Mouse (Mus musculus): Measurements from ENCODE around the gene Scgn. TPM values are rescaled to one million over a fixed set of nuclear protein-coding genes. Genes with fewer than 3 reads are reported as not detected.
A peak's percentile ranks its signal among the peaks of the same experiment; 100 is the strongest.

Scgn gene
- polyA plus RNA-seq, 1 experiment = 1.3 TPM

- no peak for DNase-seq (ENCODE audit: low read depth)
- no peak for TF ChIP-seq CTCF (IDR thresholded peaks at IDR 0.05; ENCODE audit: borderline replicate concordance, extremely low read depth, insufficient read depth, insufficient read length)
- TF ChIP-seq POLR2A (IDR thresholded peaks at IDR 0.05; ENCODE audit: borderline replicate concordance, extremely low read depth, insufficient read depth, insufficient read length, poor library complexity, severe bottlenecking) = no peak
These were observed 56.8 kb downstream of the Scgn start, which contains the start of gene Hist1h2aa for GRCm38 (mm10) chr13:23934211-23934520. Hist1h2aa (plus strand) TSS chr13:23934462.

- TF ChIP-seq POLR2A (IDR thresholded peaks at IDR 0.05; ENCODE audit: borderline replicate concordance, extremely low read depth, insufficient read depth, insufficient read length, poor library complexity, severe bottlenecking) (no peak), CTCF (IDR thresholded peaks at IDR 0.05; ENCODE audit: borderline replicate concordance, extremely low read depth, insufficient read depth, insufficient read length) (no peak)
- no peak for DNase-seq (ENCODE audit: low read depth)
These were observed 57.4 kb downstream of the Scgn start, which contains the start of gene Hist1h2ba for GRCm38 (mm10) chr13:23933421-23934210. Hist1h2ba (minus strand) TSS chr13:23934156.

GRCm38 (mm10) chr13:23930904-23931303 lies 60.1 kb downstream of the Scgn start:
- DNase-seq (ENCODE audit: low read depth) = no peak
- TF ChIP-seq POLR2A (IDR thresholded peaks at IDR 0.05; ENCODE audit: borderline replicate concordance, extremely low read depth, insufficient read depth, insufficient read length, poor library complexity, severe bottlenecking) (no peak), CTCF (IDR thresholded peaks at IDR 0.05; ENCODE audit: borderline replicate concordance, extremely low read depth, insufficient read depth, insufficient read length) (no peak)

- no peak for TF ChIP-seq POLR2A (IDR thresholded peaks at IDR 0.05; ENCODE audit: borderline replicate concordance, extremely low read depth, insufficient read depth, insufficient read length, poor library complexity, severe bottlenecking)
- no peak for TF ChIP-seq CTCF (IDR thresholded peaks at IDR 0.05; ENCODE audit: borderline replicate concordance, extremely low read depth, insufficient read depth, insufficient read length)
- no peak for DNase-seq (ENCODE audit: low read depth)
These were observed 60.6 kb downstream of the Scgn start for GRCm38 (mm10) chr13:23930461-23930860.

- DNase-seq (ENCODE audit: low read depth) = no peak
- TF ChIP-seq POLR2A (IDR thresholded peaks at IDR 0.05; ENCODE audit: borderline replicate concordance, extremely low read depth, insufficient read depth, insufficient read length, poor library complexity, severe bottlenecking) = no peak
- no peak for TF ChIP-seq CTCF (IDR thresholded peaks at IDR 0.05; ENCODE audit: borderline replicate concordance, extremely low read depth, insufficient read depth, insufficient read length)
These were observed 62.4 kb downstream of the Scgn start for GRCm38 (mm10) chr13:23928637-23929036.

- peak; percentile 42 for DNase-seq (ENCODE audit: low read depth)
- TF ChIP-seq POLR2A (IDR thresholded peaks at IDR 0.05; ENCODE audit: borderline replicate concordance, extremely low read depth, insufficient read depth, insufficient read length, poor library complexity, severe bottlenecking) (no peak), CTCF (IDR thresholded peaks at IDR 0.05; ENCODE audit: borderline replicate concordance, extremely low read depth, insufficient read depth, insufficient read length) (no peak)
These were observed 65.2 kb downstream of the Scgn start for GRCm38 (mm10) chr13:23925792-23926191.

- no peak for DNase-seq (ENCODE audit: low read depth)
- TF ChIP-seq POLR2A (IDR thresholded peaks at IDR 0.05; ENCODE audit: borderline replicate concordance, extremely low read depth, insufficient read depth, insufficient read length, poor library complexity, severe bottlenecking) (no peak), CTCF (IDR thresholded peaks at IDR 0.05; ENCODE audit: borderline replicate concordance, extremely low read depth, insufficient read depth, insufficient read length) (no peak)
These were observed 73.3 kb downstream of the Scgn start for GRCm38 (mm10) chr13:23917674-23918073.

GRCm38 (mm10) chr13:23916132-23916531 lies 74.9 kb downstream of the Scgn start:
- no peak for TF ChIP-seq POLR2A (IDR thresholded peaks at IDR 0.05; ENCODE audit: borderline replicate concordance, extremely low read depth, insufficient read depth, insufficient read length, poor library complexity, severe bottlenecking)
- TF ChIP-seq CTCF (IDR thresholded peaks at IDR 0.05; ENCODE audit: borderline replicate concordance, extremely low read depth, insufficient read depth, insufficient read length) = no peak
- DNase-seq (ENCODE audit: low read depth) = no peak

- no peak for DNase-seq (ENCODE audit: low read depth)
- TF ChIP-seq POLR2A (IDR thresholded peaks at IDR 0.05; ENCODE audit: borderline replicate concordance, extremely low read depth, insufficient read depth, insufficient read length, poor library complexity, severe bottlenecking) = no peak
- no peak for TF ChIP-seq CTCF (IDR thresholded peaks at IDR 0.05; ENCODE audit: borderline replicate concordance, extremely low read depth, insufficient read depth, insufficient read length)
These were observed 76.4 kb downstream of the Scgn start, which contains the start of gene Slc17a4 for GRCm38 (mm10) chr13:23914376-23915167. Slc17a4 (minus strand) TSS chr13:23915009.

- TF ChIP-seq POLR2A (IDR thresholded peaks at IDR 0.05; ENCODE audit: borderline replicate concordance, extremely low read depth, insufficient read depth, insufficient read length, poor library complexity, severe bottlenecking) (no peak), CTCF (IDR thresholded peaks at IDR 0.05; ENCODE audit: borderline replicate concordance, extremely low read depth, insufficient read depth, insufficient read length) (no peak)
These were observed 77.2 kb downstream of the Scgn start for GRCm38 (mm10) chr13:23913791-23914306.

GRCm38 (mm10) chr13:23911335-23911734 lies 79.7 kb downstream of the Scgn start:
- DNase-seq (ENCODE audit: low read depth) = no peak
- TF ChIP-seq CTCF (IDR thresholded peaks at IDR 0.05; ENCODE audit: borderline replicate concordance, extremely low read depth, insufficient read depth, insufficient read length) (no peak), POLR2A (IDR thresholded peaks at IDR 0.05; ENCODE audit: borderline replicate concordance, extremely low read depth, insufficient read depth, insufficient read length, poor library complexity, severe bottlenecking) (no peak)

More at GRCm38 (mm10) chr13:23913791-23914306, 77.2 kb downstream of the Scgn start:
- DNase-seq (ENCODE audit: low read depth) = no peak

Data from brain, embryonic 14.5 days (tissue).